Mouse (Mus musculus) kidney, postnatal 0 days (tissue): ENCODE measurements around the gene Cavin4. TPM values are rescaled to one million over a fixed set of nuclear protein-coding genes. Genes with fewer than 3 reads are reported as not detected.
A peak's percentile ranks its signal among the peaks of the same experiment; 100 is the strongest.

ENCODE experiments used
- ATAC-seq: fragments of 200-750 bp; cut with Nextera tagmentation; replicated peaks from 2 replicates; pipeline ENCODE4 v1.8.0; 2017; ENCODE audit warnings: low read depth, moderate number of reproducible peaks, moderate TSS enrichment, moderate library complexity; ENCODE audit not compliant: low FRiP score
- DNase-seq: peaks from one replicate; pipeline ENCODE4 v3.0.0-alpha.2; 2016; ENCODE audit warnings: low spot score
- H3K27ac ChIP-seq: fragments of 300-500 bp; sonication (generic); 2 replicates; pipeline ENCODE4 v1.5.1; 2014; ENCODE audit warnings: mild to moderate bottlenecking
- H3K27me3 ChIP-seq: fragments of 300-500 bp; sonication (generic); 2 replicates; pipeline ENCODE4 v1.6.1; 2014; ENCODE audit warnings: low read length, mixed read lengths; ENCODE audit not compliant: insufficient read depth
- H3K36me3 ChIP-seq: fragments of 300-500 bp; sonication (generic); 2 replicates; pipeline ENCODE4 v1.6.1; 2014; ENCODE audit warnings: low read length, mixed read lengths; ENCODE audit not compliant: insufficient read depth
- H3K4me1 ChIP-seq: fragments of 300-500 bp; sonication (generic); replicated peaks from 2 replicates; pipeline ENCODE4 v1.6.1; 2014; ENCODE audit warnings: antibody characterized with exemption, low read length, mixed read lengths; ENCODE audit not compliant: insufficient read depth
- H3K4me2 ChIP-seq: fragments of 300-500 bp; sonication (generic); 2 replicates; pipeline ENCODE4 v1.6.1; 2014; ENCODE audit warnings: mild to moderate bottlenecking, low read length, moderate library complexity, mixed read lengths
- H3K4me3 ChIP-seq: fragments of 300-500 bp; sonication (generic); replicated peaks from 2 replicates; pipeline ENCODE4 v1.5.1; 2014; ENCODE audit warnings: low read depth, low read length
- H3K9ac ChIP-seq: fragments of 300-500 bp; sonication (generic); 2 replicates; pipeline ENCODE4 v1.6.1; 2014; ENCODE audit warnings: low read depth, low read length
- H3K9me3 ChIP-seq: fragments of 300-500 bp; sonication (generic); replicated peaks from 2 replicates; pipeline ENCODE4 v1.6.1; 2016; ENCODE audit warnings: low read length, inconsistent platforms, mixed read lengths
- CTCF ChIP-seq: IDR thresholded peaks from 2 replicates; pipeline ENCODE4 v1.5.1; 2016; ENCODE audit warnings: antibody characterized with exemption, low read depth, mild to moderate bottlenecking, moderate library complexity
- WGBS: fragments of 180-500 bp; shearing (Covaris S2); extraction: QIAGEN DNeasy Blood & Tissue Kit; methylation state at CpG from one replicate; pipeline ENCODE4 v1.1.7; 2014; 5-methylcytosine and 5-hydroxymethylcytosine counted together
- polyA plus RNA-seq: library from polyadenylated mRNA; unstranded; fragments of >200 nt; fragmentation: Nextera tagmentation; extraction: Ambion mirVana; gene quantifications from 2 replicates; pipeline ENCODE4 v1.2.1, GENCODE M21; 2015

Gene Cavin4
- polyA plus RNA-seq, 1 experiment from 2014 or later, result 0.26 TPM

DNA sequence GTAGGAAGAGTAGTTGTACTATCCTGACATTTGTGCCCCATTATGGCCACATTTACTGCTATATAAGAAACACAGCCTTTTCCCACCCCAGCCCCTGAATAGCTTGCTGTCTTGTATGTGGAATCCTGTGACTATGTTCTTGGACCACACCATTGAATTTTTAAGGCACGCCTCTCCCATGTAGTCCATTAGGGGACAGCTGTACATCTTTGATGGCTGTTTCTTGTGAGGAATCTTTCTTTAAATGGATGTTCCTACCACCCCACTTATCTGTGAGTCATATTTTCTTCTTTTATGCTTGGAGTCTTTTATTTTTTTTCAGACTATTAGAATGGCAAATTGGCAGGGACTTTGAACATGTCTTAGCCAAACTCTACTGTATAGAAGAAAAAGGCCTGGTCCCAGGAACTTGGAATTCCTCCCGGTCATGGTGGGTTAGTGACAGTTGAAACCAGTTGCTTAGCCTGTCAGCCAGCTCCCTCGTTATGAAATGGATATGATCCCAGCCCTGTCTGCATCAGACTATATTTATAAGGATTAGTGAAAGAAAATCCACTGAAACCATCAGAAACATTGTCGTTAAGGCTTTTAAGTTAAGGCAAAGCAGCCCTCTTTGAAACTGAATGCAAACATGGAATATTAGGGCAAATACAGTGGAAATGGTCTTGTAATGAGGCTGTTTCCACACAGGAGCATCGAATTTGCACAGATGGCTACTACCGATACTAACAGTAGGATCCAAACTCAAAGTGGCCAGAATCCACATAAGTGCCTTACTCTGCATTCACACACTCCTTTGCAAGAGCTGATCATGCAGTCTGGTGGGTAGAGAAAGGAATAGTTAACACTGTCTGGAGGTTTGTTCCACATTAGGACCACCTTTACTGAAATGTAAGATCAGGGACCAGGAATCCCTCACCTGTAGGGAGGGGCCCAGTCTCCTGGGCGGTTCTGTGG lies 2.4 kb upstream of the Cavin4 start:
- 86% methylated on average over 7 of the region's 7 CpGs for WGBS
- ATAC-seq, result no peak
- Histone ChIP-seq H3K9me3 (no peaks in the 10 kb centered on the region), H3K36me3 (peaks cover 9% of the 10 kb centered on the region), H3K27me3 (no peaks in the 10 kb centered on the region), H3K27ac (no peak overlapping the region), H3K4me3 (no peak overlapping the region), H3K4me1 (no peaks in the 10 kb centered on the region), H3K9ac (no peak overlapping the region), H3K4me2 (no peak overlapping the region)
- DNase-seq, result no peak
- no peak for TF ChIP-seq CTCF

DNA sequence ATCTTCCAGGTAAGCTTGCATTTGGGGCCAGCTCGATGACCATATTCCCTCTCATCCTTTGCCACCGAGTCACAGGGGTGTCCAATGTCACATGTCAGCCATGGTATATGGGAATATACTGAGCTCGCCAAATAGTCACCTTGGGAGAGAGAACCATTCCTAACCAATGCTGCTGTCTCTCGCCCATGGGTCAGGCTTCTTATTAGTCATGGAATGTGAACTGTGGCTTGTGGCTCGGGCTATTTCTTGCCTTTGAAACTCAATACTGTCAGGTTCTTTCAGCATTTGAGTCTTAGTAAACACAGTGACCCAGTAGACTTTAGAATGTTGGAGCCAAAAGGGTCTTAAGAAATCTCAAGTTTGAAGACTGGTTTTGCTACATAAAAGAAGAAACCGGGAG lies 707 bp downstream of the Cavin4 start:
- ATAC-seq, result no peak

DNA sequence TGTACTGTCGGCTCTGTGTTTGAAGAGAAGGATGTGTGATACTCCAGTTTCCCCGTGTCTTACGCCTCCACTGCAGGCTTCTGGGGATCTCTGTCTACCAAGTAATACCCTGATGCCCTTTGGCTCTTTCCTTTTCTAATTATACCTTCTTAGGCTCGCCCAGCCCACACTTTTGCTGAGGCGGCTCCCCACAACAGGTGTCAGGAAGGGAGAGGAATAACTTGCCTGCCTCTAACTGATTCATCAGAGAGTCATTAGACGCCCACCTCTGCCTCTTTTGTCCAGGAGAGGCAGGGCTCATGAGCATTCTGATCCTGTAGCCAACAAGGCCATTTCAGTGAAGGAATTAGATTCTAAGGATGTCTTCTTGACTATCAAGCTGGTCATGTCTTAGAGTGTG lies 4.0 kb downstream of the Cavin4 start:
- WGBS, result 90% methylated on average over 6 of the region's 6 CpGs
- DNase-seq (no peak), ATAC-seq (no peak)
- no peak overlapping the region for H3K4me2 ChIP-seq
- no peak overlapping the region for H3K9ac ChIP-seq
- H3K4me1 ChIP-seq, result no peaks in the 10 kb centered on the region
- no peaks in the 10 kb centered on the region for H3K9me3 ChIP-seq
- TF ChIP-seq CTCF, result no peak
- H3K27me3 ChIP-seq, result no peaks in the 10 kb centered on the region
- peaks cover 14% of the 10 kb centered on the region for H3K36me3 ChIP-seq
- H3K4me3 ChIP-seq, result no peak overlapping the region
- H3K27ac ChIP-seq, result no peak overlapping the region

More for the DNA sequence above, 707 bp downstream of the Cavin4 start:
- no peak overlapping the region for H3K4me2 ChIP-seq
- peaks cover 9% of the 10 kb centered on the region for H3K36me3 ChIP-seq
- no peaks in the 10 kb centered on the region for H3K9me3 ChIP-seq
- no peaks in the 10 kb centered on the region for H3K4me1 ChIP-seq
- no peak overlapping the region for H3K9ac ChIP-seq
- no peak overlapping the region for H3K27ac ChIP-seq
- DNase-seq, result no peak
- no peaks in the 10 kb centered on the region for H3K27me3 ChIP-seq
- TF ChIP-seq CTCF, result no peak
- no peak overlapping the region for H3K4me3 ChIP-seq
- WGBS, result 87% methylated on average over 6 of the region's 6 CpGs

DNA sequence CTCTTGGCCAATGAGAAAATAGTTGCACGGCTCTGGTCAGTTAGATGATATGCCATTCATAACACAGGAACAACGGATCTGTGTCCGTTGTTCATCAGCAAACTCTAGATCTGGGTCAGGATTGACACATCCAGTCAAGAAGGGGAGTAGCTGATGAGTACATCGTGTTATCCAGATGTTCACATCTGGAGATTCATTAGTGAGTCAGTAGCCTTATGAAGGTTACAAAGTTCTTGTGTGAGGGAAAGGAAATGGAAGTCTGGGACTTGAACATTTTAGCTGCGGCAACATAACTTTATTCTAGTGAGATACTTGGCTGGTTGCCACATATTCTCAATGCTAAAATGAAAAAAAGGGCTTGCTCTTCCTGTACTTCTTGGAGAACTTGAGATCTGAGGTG lies 9.6 kb downstream of the Cavin4 start:
- WGBS, result 73% methylated on average over 5 of the region's 5 CpGs
- no peak for ATAC-seq
- H3K27ac ChIP-seq, result no peak overlapping the region
- H3K4me1 ChIP-seq, result no peaks in the 10 kb centered on the region
- no peak overlapping the region for H3K4me3 ChIP-seq
- H3K27me3 ChIP-seq, result no peaks in the 10 kb centered on the region
- no peaks in the 10 kb centered on the region for H3K9me3 ChIP-seq
- no peak for TF ChIP-seq CTCF
- H3K9ac ChIP-seq, result no peak overlapping the region
- peak; percentile 40 for DNase-seq
- no peak overlapping the region for H3K4me2 ChIP-seq
- peaks cover 9% of the 10 kb centered on the region; the same call in 1 of the 2 replicates for H3K36me3 ChIP-seq

DNA sequence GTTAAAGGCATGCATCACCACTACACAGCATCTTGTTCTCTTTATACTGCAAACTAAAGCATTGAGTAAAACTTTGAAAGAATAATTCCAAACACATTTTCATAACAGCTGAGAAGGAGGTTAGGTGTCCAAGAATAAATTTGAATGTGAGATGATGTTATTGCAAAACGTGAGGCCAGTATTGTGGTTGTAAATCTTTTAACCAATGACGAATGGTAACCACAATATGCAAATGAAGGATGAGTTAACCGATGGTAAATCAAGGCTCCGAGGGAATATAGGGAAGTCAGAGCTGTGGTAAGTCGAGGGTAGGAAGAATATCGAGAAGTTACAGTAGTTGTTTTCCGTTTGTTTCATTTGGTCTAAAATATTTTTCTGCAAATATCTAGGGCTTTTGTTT lies 11.1 kb downstream of the Cavin4 start:
- Histone ChIP-seq H3K9me3 (no peaks in the 10 kb centered on the region), H3K27ac (no peak overlapping the region), H3K27me3 (no peaks in the 10 kb centered on the region), H3K4me3 (no peak overlapping the region), H3K4me1 (no peaks in the 10 kb centered on the region), H3K9ac (no peak overlapping the region), H3K36me3 (peaks cover 9% of the 10 kb centered on the region; the same call in 1 of the 2 replicates), H3K4me2 (no peak overlapping the region)
- TF ChIP-seq CTCF, result no peak
- ATAC-seq (no peak), DNase-seq (no peak)
- 84% methylated on average over 7 of the region's 7 CpGs for WGBS

DNA sequence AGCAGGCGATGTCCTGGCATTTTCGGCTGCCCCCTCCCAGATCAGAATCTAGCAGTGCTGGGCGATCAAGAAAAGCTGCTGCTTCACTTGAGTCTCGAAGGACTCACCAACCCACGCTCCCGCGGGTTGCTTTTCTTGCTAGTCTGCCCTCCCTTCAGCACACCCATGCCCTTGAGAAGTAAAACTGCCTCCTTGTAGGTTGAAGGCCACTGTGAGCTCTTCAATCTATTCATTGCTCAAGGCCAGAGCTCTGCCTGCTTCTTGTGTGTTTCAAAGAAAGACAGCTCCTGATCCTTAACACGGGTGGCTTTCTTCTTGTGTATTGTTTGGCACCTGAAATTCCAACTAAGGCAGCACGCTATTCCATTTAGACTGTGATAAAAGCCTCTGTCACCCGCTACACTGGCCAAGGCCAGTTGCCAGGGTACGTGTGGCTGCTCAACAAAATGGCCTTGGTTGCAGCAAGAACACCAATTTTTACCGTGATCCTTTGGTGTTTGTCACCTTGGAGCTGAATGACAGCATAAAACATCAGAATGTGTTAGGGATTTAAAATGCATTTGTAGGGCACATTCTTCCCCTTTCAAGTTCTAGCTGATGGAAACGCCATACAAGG lies 13.4 kb downstream of the Cavin4 start:
- ATAC-seq (no peak), DNase-seq (no peak)
- H3K4me2 ChIP-seq, result no peak overlapping the region
- H3K4me3 ChIP-seq, result no peak overlapping the region
- no peak for TF ChIP-seq CTCF
- 92% methylated on average over 13 of the region's 13 CpGs for WGBS
- H3K9ac ChIP-seq, result no peak overlapping the region
- H3K27me3 ChIP-seq, result no peaks in the 10 kb centered on the region
- H3K4me1 ChIP-seq, result no peaks in the 10 kb centered on the region
- no peak overlapping the region for H3K27ac ChIP-seq
- H3K9me3 ChIP-seq, result no peaks in the 10 kb centered on the region
- H3K36me3 ChIP-seq, result peaks cover 9% of the 10 kb centered on the region; the same call in 1 of the 2 replicates
